Mouse (Mus musculus) small intestine, adult 2 months (tissue): ENCODE measurements around the gene Hemgn.

Experiments used
- CTCF ChIP-seq: fragments of 200-500 bp; IDR thresholded peaks from 2 replicates; pipeline ENCODE4 v1.5.1; 2012; ENCODE audit warnings: low read depth, mild to moderate bottlenecking, control low read depth, inconsistent platforms, low read length, moderate library complexity, mixed read lengths; ENCODE audit not compliant: insufficient replicate concordance, insufficient read length; ENCODE audit errors: extremely low read depth
- POLR2A ChIP-seq: fragments of 200-500 bp; IDR thresholded peaks from 2 replicates; pipeline ENCODE4 v1.6.1; 2012; ENCODE audit warnings: low read depth, mild to moderate bottlenecking, control low read depth, inconsistent platforms, low read length, moderate library complexity

DNA sequence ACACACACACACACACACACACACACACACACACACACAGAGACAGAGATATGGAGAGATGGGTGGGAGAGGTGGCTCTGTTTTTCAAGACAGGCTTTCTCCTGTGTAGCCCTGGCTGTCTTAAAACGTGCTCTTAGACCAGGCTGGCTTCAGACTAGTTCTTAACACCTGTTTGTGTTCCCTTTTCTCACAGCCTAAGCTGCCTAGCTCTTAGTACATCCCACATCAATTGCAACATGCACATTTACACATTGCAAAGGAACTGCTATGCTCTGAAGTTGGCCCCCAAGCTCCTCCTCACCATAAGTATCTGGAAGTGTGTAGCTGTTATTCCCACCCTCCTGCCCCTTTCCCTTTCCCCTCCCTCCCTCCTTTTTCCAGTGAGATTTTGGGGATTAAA is 34.2 kb upstream of the Hemgn start:
- TF ChIP-seq POLR2A, result no peak
- TF ChIP-seq CTCF, result no peak
